Mouse (Mus musculus) macrophage (primary cell): ENCODE results near the gene Larp6. TPM values are rescaled to one million over a fixed set of nuclear protein-coding genes. Genes with fewer than 3 reads are reported as not detected.

ENCODE experiments used
- H3K27ac ChIP-seq: fragments of 350-480 bp; formaldehyde crosslinking; 2 replicates; pipeline ENCODE4 v1.9.0; 2021
- H3K36me3 ChIP-seq: fragments of 350-480 bp; formaldehyde crosslinking; 2 replicates; pipeline ENCODE4 v1.9.0; 2021; ENCODE audit errors: inconsistent target
- H3K4me3 ChIP-seq: fragments of 350-480 bp; formaldehyde crosslinking; 2 replicates; pipeline ENCODE4 v1.9.0; 2021; ENCODE audit errors: inconsistent target
- H3K79me2 ChIP-seq: fragments of 350-480 bp; formaldehyde crosslinking; 2 replicates; pipeline ENCODE4 v1.9.0; 2021; ENCODE audit errors: inconsistent target
- WGBS: methylation state at CpG from one replicate; pipeline ENCODE4 v1.1.7; 2026; ENCODE audit warnings: inconsistent platforms; ENCODE audit not compliant: missing documents; 5-methylcytosine and 5-hydroxymethylcytosine counted together
- polyA plus RNA-seq: library from polyadenylated mRNA; stranded (reverse); fragments of 250-400 nt; gene quantifications from 3 replicates; pipeline ENCODE4 v1.2.4, GENCODE M21; 2018; ENCODE audit warnings: inconsistent platforms

Larp6 gene
- polyA plus RNA-seq, 1 experiment from 2014 or later = 0.40 TPM

DNA sequence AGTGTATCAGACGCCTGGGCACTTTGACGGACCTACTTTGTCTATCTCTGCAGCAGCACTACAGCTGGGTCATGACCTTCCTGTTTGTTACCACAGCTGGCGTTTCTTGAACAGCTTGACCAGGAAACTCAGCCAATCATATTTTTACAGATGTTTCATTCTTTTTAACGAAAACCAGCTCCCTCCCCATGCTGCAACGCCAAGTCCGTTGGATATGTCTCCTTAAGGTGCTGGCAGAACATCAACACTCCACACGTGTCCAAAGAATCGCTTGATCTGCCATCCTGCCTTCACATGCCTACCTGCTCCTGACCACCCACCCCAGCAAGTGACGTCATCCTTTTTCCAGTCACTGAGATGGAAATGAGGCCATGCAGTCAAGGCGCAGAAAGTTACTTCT, 28.6 kb downstream of the Larp6 start:
- no peak overlapping the region for H3K4me3 ChIP-seq
- WGBS = 48% methylated on average over 10 of the region's 10 CpGs

GRCm38 (mm10) chr9:60742516-60742915, 29.7 kb downstream of the Larp6 start:
- no peak overlapping the region for H3K4me3 ChIP-seq
- H3K27ac ChIP-seq = no peak overlapping the region
- 87% methylated on average over 9 of the region's 9 CpGs for whole genome bisulfite sequencing
- H3K36me3 ChIP-seq = no peaks in the 10 kb centered on the region
- H3K79me2 ChIP-seq = no peaks in the 10 kb centered on the region

More for the DNA sequence above, 28.6 kb downstream of the Larp6 start:
- H3K79me2 ChIP-seq = no peaks in the 10 kb centered on the region
- no peaks in the 10 kb centered on the region for H3K36me3 ChIP-seq
- H3K27ac ChIP-seq = no peak overlapping the region

DNA sequence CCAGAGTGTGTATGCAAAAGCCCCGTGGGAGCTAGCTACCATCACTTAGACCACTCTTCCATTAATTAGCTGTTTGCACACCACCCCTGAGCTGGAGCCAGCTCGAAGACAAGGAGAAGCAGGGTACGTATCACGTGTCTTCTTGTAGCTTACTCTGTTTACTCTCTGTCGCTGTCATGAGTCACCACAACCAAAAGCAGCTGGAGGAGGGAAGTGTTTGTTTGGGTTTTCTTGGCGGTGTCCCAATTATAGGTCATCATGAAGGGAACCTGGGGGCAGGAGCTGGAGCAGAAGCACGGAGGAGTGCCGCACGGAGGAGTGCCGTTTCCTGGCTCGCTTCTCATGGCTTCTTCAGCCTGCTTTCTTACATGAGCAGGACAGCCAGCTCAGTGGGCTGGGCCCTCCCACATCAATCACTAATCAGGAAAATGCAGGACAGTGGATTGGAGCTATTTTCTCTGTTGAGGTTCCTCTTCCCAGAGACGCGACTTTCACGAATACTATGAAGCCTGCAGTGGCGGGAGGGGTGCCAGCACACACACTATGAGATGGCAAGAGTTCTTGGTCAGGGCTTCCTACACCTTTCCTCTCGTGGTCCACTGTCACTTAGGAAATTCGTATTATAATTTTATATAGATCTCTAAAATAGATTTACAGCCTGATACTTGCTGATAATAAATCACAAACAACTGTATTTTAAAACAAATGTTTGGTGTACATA, 30.6 kb downstream of the Larp6 start:
- H3K27ac ChIP-seq = no peak overlapping the region
- H3K36me3 ChIP-seq = no peaks in the 10 kb centered on the region
- 6% methylated on average over 16 of the region's 17 CpGs for WGBS
- H3K79me2 ChIP-seq = no peaks in the 10 kb centered on the region
- H3K4me3 ChIP-seq = peak overlapping the region; percentile 11; the same call in 1 of the 2 replicates

- Histone ChIP-seq H3K27ac (no peak overlapping the region), H3K36me3 (no peaks in the 10 kb centered on the region), H3K79me2 (no peaks in the 10 kb centered on the region), H3K4me3 (no peak overlapping the region)
- 16% methylated on average over 18 of the region's 18 CpGs for WGBS
These were observed 31.6 kb downstream of the Larp6 start for GRCm38 (mm10) chr9:60744171-60744969.

DNA sequence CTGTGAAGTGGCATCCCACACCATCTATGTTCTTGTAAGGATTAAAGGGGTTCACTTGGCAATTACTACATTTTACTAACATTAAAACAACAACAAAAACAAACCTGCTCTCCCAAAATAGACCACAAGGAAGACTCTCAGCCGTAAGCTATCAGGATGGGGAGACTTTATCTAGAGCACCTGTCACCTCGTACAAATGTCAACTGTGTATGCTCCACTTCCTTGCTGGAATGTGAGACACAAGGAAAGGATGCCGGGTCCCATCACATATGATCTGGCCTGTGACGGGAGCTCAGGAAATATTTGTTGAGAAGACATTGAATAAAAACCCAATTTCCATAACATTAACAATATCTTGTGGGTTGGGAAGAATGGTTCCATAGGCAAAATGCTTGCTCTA, 32.2 kb downstream of the Larp6 start:
- Histone ChIP-seq H3K27ac (no peak overlapping the region), H3K79me2 (no peaks in the 10 kb centered on the region), H3K4me3 (no peak overlapping the region), H3K36me3 (no peaks in the 10 kb centered on the region)
- 80% methylated on average over 4 of the region's 4 CpGs for WGBS

DNA sequence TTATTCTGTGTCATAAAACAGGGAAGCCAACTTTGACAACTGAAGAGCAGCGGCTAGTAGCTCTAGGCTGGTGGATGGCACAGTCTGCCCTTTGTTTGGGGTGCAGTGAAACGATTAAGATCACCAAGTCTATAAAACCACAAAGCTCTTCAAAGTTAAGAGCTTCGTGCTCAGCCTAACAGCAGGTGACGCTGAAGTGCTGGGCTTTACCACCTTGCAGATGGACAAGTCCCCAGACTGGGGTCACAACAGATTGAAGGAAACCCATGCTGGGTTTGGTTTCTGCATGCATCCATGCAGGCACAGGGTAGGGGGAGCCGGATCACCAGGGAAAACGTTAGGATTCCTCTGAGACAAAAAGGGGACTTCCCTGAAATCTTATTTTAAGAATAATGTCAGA, 33.8 kb downstream of the Larp6 start:
- Histone ChIP-seq H3K4me3 (no peak overlapping the region), H3K27ac (no peak overlapping the region), H3K79me2 (no peaks in the 10 kb centered on the region), H3K36me3 (no peaks in the 10 kb centered on the region)
- 75% methylated on average over 6 of the region's 6 CpGs for whole genome bisulfite sequencing

DNA sequence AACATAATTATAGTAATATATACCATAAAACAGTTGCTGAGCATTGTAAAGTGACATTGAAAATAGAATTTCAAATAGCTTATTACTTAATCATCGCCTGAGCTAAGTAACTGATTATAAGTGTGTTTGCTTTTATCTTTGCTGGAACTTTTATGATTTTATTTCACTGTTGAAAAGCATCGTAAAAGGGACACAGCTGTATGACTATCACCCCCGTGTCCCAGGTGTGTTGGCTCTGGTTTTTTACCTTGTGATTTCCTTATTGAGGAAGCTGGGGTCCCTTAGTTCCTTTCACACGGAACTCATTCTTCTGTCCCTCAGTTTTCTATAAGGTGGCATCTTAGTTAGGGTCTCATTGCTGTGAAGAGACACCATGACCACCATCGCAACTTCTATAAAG, 34.9 kb downstream of the Larp6 start:
- 81% methylated on average over 5 of the region's 5 CpGs for WGBS
- H3K4me3 ChIP-seq = no peak overlapping the region
- H3K79me2 ChIP-seq = no peaks in the 10 kb centered on the region
- no peaks in the 10 kb centered on the region for H3K36me3 ChIP-seq
- H3K27ac ChIP-seq = no peak overlapping the region

DNA sequence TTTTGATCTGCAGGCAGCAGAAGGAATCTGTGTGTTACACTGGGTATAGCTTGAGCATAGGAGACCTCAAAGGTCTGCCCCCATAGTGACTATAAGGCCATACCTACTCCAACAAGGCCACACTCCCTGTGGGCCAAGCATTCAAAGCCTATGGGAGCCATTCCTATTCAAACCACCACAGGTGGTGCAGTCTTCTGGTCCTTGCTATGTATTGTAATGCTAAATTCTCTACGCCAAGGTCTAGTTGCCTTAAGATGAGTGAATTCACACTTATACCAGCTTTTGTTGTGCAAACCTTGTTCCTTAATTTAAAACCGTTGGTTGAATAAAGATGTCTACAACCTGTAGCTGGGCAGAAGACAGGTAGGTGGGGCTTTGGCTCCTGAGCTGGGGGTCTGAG, 35.4 kb downstream of the Larp6 start:
- Histone ChIP-seq H3K36me3 (no peaks in the 10 kb centered on the region), H3K4me3 (no peak overlapping the region), H3K79me2 (no peaks in the 10 kb centered on the region), H3K27ac (no peak overlapping the region)
- 90% methylated on average over 2 of the region's 2 CpGs for WGBS

GRCm38 (mm10) chr9:60749105-60749504, 36.3 kb downstream of the Larp6 start:
- Histone ChIP-seq H3K4me3 (no peak overlapping the region), H3K27ac (no peak overlapping the region), H3K79me2 (no peaks in the 10 kb centered on the region), H3K36me3 (no peaks in the 10 kb centered on the region)
- WGBS = 94% methylated on average over 2 of the region's 2 CpGs

DNA sequence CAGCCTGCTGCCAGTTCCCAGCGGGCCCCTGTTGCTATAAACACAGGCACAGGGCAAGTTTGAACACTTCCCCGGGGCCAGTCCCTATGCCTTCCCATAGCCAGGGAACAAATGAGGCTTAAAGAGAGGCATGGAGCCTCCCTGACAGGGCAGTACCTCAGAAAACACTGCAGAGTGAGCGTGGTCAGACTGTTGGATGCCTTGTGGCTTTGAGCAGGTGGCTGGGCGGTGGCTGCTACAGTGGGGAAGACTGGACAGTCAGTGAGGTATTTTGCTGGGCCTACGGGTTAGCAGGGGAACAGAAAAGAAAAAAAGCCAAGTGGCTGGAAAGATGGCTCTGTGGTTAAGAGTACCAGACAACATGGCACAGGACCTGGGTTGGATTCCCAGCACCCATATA, 38.3 kb downstream of the Larp6 start:
- H3K27ac ChIP-seq = no peak overlapping the region
- WGBS = 82% methylated on average over 5 of the region's 5 CpGs
- no peak overlapping the region for H3K4me3 ChIP-seq
- H3K36me3 ChIP-seq = no peaks in the 10 kb centered on the region
- no peaks in the 10 kb centered on the region for H3K79me2 ChIP-seq

DNA sequence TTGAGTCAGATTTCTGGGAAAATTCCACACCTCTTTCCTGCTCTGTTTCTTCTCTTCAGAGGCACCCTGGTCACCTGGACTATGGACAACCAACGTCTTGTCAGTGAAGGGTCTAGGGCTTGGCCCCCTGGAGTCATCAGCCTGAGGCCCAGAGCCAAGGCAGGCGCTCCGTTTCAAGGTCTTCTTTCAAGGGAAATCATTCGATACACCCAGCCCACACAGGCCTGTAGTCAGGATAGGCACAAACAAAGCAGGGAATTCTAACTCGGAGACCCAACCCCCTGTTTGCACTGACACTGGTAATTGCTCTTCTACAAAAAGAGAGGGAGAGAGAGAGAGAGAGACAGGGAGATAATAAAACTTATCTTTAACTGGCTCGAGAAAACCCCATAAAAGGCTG, 39.2 kb downstream of the Larp6 start:
- H3K4me3 ChIP-seq = no peak overlapping the region
- H3K36me3 ChIP-seq = no peaks in the 10 kb centered on the region
- 94% methylated on average over 6 of the region's 6 CpGs for WGBS
- no peak overlapping the region for H3K27ac ChIP-seq
- H3K79me2 ChIP-seq = no peaks in the 10 kb centered on the region

DNA sequence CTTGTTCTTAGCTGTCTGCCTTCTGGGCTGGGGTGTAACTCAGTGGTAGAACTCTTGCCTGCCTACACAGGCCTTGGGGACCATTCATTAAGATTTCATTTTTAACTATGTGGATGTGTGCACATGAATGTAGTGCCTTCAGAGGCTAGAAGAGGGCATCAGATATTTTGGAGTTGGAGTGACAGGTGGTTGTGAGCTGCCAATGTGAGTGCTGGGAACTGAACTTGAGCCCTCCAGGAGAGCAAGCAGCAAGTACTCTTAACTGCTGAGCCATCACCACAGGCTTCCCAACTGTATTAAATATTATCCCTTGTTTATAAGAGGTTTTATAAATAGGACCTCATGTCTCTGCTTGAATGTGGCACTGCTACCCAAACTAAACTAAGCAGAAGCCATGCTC, 39.8 kb downstream of the Larp6 start:
- no peaks in the 10 kb centered on the region for H3K36me3 ChIP-seq
- H3K27ac ChIP-seq = no peak overlapping the region
- H3K4me3 ChIP-seq = no peak overlapping the region
- H3K79me2 ChIP-seq = no peaks in the 10 kb centered on the region

DNA sequence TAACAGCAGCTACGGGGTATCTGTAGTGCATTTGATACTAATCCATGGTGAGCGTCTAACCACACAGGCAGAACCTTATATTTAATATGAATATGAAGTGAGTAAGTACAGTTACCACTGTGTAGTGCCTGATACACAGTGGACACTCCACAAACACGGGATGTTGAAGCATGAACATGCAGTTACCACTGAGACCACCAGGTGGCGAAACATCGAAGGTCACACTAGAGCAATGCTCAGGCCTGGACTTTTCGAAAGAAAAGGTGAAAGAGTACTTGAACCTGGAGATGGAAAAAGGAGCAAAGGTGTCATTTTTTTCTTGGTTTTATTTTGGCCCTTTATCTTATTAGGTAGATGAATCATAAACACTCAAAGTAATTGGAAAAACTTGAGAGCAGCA, 43.5 kb downstream of the Larp6 start:
- Histone ChIP-seq H3K36me3 (no peaks in the 10 kb centered on the region), H3K27ac (no peak overlapping the region), H3K4me3 (no peak overlapping the region), H3K79me2 (no peaks in the 10 kb centered on the region)
- 40% methylated on average over 6 of the region's 6 CpGs for WGBS

- 85% methylated on average over 14 of the region's 15 CpGs for WGBS
- H3K27ac ChIP-seq = no peak overlapping the region
These were observed 44.3 kb downstream of the Larp6 start for GRCm38 (mm10) chr9:60756866-60757740.

GRCm38 (mm10) chr9:60757817-60758216, 45.0 kb downstream of the Larp6 start:
- Histone ChIP-seq H3K36me3 (no peaks in the 10 kb centered on the region), H3K27ac (no peak overlapping the region), H3K4me3 (no peak overlapping the region), H3K79me2 (no peaks in the 10 kb centered on the region)
- 11% methylated on average over 5 of the region's 5 CpGs for WGBS

More at GRCm38 (mm10) chr9:60756866-60757740, 44.3 kb downstream of the Larp6 start:
- H3K79me2 ChIP-seq = no peaks in the 10 kb centered on the region
- H3K4me3 ChIP-seq = no peak overlapping the region
- no peaks in the 10 kb centered on the region for H3K36me3 ChIP-seq
